Mouse (Mus musculus): ENCODE results near the gene Tenm2. TPM values are rescaled to one million over a fixed set of nuclear protein-coding genes. Genes with fewer than 3 reads are reported as not detected.

Tenm2 gene
- polyA plus RNA-seq (2014; fragmentation: Nextera tagmentation; extraction: Ambion mirVana), result 1.5 and 2.3 TPM in 2 replicates

GRCm38 (mm10) chr11:37235914-37236600 is at the start of gene Tenm2:
Tenm2 (minus strand) TSS chr11:37235964.
- DNase-seq (ENCODE audit: low spot score) (peak; percentile 69), ATAC-seq (replicated peaks; ENCODE audit: insufficient number of reproducible peaks, low FRiP score, low TSS enrichment, low read depth) (peak; percentile 96)
- under 1% methylated on average over 59 of the region's 59 CpGs for WGBS
- H3K36me3 ChIP-seq (replicated peaks; ENCODE audit: control insufficient read depth, insufficient read depth, low read depth, low read length), result no peaks in the 10 kb centered on the region
- no peaks in the 10 kb centered on the region; the same call in 1 of the 2 replicates for H3K4me1 ChIP-seq (ENCODE audit: control insufficient read depth, insufficient read depth, low read length)
- H3K9me3 ChIP-seq (replicated peaks; ENCODE audit: control insufficient read depth, low read length), result no peaks in the 10 kb centered on the region
- peak within 1 kb of the TSS; percentile 74 for H3K9ac ChIP-seq (replicated peaks; ENCODE audit: low read length)
- H3K27me3 ChIP-seq (ENCODE audit: control insufficient read depth, insufficient read depth, low read length), result peaks cover 3% of the 10 kb centered on the region; the same call in 1 of the 2 replicates
- no peak within 1 kb of the TSS; the same call in 1 of the 2 replicates for H3K27ac ChIP-seq (replicated peaks; ENCODE audit: low read depth, low read length)
- H3K4me3 ChIP-seq (ENCODE audit: low read depth, low read length), result peak within 1 kb of the TSS; percentile 67
- H3K4me2 ChIP-seq (ENCODE audit: low read depth, low read length), result peak within 1 kb of the TSS; percentile 87

DNA sequence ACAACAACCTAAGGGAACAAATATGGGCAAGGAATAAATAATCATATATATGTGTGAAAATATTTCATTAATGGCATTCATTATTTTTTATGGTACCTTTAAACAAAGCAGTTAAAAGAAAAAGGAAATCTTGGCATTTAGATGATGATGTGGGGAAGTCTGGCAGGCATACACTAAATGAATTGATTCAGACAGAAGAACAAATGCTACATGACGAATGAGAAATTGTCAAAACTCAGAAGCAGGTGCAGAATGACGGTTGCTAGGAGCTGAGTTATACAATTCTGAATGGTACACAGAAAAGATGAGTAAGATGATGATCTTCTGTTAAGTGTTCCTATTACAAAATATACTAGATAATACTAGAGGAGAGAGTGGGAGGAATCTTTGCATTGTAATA is 49.4 kb upstream of the Tenm2 start:
- Histone ChIP-seq H3K4me3 (ENCODE audit: low read depth, low read length) (no peak overlapping the region), H3K9me3 (replicated peaks; ENCODE audit: control insufficient read depth, low read length) (no peaks in the 10 kb centered on the region), H3K4me2 (ENCODE audit: low read depth, low read length) (no peak overlapping the region), H3K4me1 (ENCODE audit: control insufficient read depth, insufficient read depth, low read length) (no peaks in the 10 kb centered on the region), H3K9ac (replicated peaks; ENCODE audit: low read length) (no peak overlapping the region), H3K27me3 (ENCODE audit: control insufficient read depth, insufficient read depth, low read length) (no peaks in the 10 kb centered on the region), H3K27ac (replicated peaks; ENCODE audit: low read depth, low read length) (no peak overlapping the region), H3K36me3 (replicated peaks; ENCODE audit: control insufficient read depth, insufficient read depth, low read depth, low read length) (no peaks in the 10 kb centered on the region)
- ATAC-seq (replicated peaks; ENCODE audit: insufficient number of reproducible peaks, low FRiP score, low TSS enrichment, low read depth) (no peak), DNase-seq (ENCODE audit: low spot score) (no peak)
- 90% methylated on average over 2 of the region's 2 CpGs for WGBS

- no peak for DNase-seq (ENCODE audit: low spot score)
- Histone ChIP-seq H3K4me3 (ENCODE audit: low read depth, low read length) (no peak overlapping the region), H3K27ac (replicated peaks; ENCODE audit: low read depth, low read length) (no peak overlapping the region), H3K4me2 (ENCODE audit: low read depth, low read length) (no peak overlapping the region), H3K9ac (replicated peaks; ENCODE audit: low read length) (no peak overlapping the region), H3K27me3 (ENCODE audit: control insufficient read depth, insufficient read depth, low read length) (no peaks in the 10 kb centered on the region), H3K9me3 (replicated peaks; ENCODE audit: control insufficient read depth, low read length) (no peaks in the 10 kb centered on the region), H3K36me3 (replicated peaks; ENCODE audit: control insufficient read depth, insufficient read depth, low read depth, low read length) (no peaks in the 10 kb centered on the region), H3K4me1 (ENCODE audit: control insufficient read depth, insufficient read depth, low read length) (no peaks in the 10 kb centered on the region)
- WGBS, result 82% methylated on average over 2 of the region's 2 CpGs
- ATAC-seq (replicated peaks; ENCODE audit: insufficient number of reproducible peaks, low FRiP score, low TSS enrichment, low read depth), result no peak
Measured at GRCm38 (mm10) chr11:37248796-37249195, 13.0 kb upstream of the Tenm2 start.

DNA sequence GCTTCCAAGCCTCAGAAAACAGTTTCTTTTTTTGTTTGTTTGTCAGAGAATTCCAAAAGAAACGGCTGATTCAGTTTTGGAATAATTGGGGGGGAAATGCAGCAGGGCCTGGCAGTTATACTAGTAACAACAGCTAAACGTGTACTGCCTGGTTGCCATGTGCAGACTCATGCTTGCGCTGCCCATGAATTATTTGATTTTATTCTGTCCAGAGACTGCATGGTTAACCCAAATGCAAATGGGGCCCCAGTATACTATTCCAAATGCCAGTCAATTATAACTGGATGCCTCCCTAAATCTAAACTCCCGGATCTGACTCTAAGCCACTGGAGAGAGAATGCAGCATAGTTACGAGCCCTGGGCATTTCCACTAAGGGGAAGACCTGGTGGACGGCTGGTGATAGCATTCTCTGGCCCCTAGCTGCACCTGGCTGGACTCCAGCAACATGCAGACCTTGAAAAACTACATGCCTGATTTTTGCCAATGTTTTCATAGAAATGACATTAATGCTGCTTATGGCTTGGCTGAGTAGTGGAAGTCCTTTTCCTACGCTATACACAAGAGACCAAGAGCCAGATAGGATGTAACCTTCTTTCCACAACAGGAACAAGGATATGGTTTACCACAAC is 1.4 kb upstream of the Tenm2 start:
- WGBS, result 34% methylated on average over 7 of the region's 7 CpGs
- Histone ChIP-seq H3K4me2 (ENCODE audit: low read depth, low read length) (peak overlapping the region; percentile 87), H3K9me3 (replicated peaks; ENCODE audit: control insufficient read depth, low read length) (no peaks in the 10 kb centered on the region), H3K4me3 (ENCODE audit: low read depth, low read length) (peak overlapping the region; percentile 67), H3K9ac (replicated peaks; ENCODE audit: low read length) (peak overlapping the region; percentile 74), H3K27ac (replicated peaks; ENCODE audit: low read depth, low read length) (no peak overlapping the region), H3K4me1 (ENCODE audit: control insufficient read depth, insufficient read depth, low read length) (no peaks in the 10 kb centered on the region; the same call in 1 of the 2 replicates), H3K36me3 (replicated peaks; ENCODE audit: control insufficient read depth, insufficient read depth, low read depth, low read length) (no peaks in the 10 kb centered on the region), H3K27me3 (ENCODE audit: control insufficient read depth, insufficient read depth, low read length) (peaks cover 3% of the 10 kb centered on the region; the same call in 1 of the 2 replicates)
- DNase-seq (ENCODE audit: low spot score), result no peak
- no peak for ATAC-seq (replicated peaks; ENCODE audit: insufficient number of reproducible peaks, low FRiP score, low TSS enrichment, low read depth)

DNA sequence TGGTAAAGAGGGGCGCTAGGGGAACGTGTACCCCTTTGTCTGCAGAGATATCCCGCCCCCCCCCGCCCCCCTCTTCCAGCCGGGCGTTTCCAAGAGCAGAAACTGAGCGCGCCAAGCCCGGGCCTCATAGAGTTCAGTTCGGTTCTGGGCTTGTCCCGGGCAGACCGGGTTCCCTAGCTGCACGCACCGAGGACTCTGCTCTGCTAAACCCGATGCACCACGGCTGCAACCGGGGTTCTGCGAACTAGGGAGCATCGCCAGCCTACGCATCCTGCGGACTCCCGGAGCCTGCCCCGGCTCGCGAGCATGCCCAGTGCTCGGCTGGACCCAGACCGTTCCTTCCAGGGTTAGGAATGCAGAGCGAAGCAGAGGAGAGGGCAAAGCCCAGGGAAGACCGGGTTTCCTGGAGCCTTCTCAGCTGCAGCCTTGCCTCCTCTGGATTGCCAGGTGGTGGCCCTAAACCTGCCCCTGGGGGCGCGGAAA is 878 bp upstream of the Tenm2 start:
- H3K27ac ChIP-seq (replicated peaks; ENCODE audit: low read depth, low read length), result no peak overlapping the region
- H3K36me3 ChIP-seq (replicated peaks; ENCODE audit: control insufficient read depth, insufficient read depth, low read depth, low read length), result no peaks in the 10 kb centered on the region
- DNase-seq (ENCODE audit: low spot score) (peak; percentile 64), ATAC-seq (replicated peaks; ENCODE audit: insufficient number of reproducible peaks, low FRiP score, low TSS enrichment, low read depth) (peak; percentile 92)
- peak overlapping the region; percentile 67 for H3K4me3 ChIP-seq (ENCODE audit: low read depth, low read length)
- no peaks in the 10 kb centered on the region; the same call in 1 of the 2 replicates for H3K4me1 ChIP-seq (ENCODE audit: control insufficient read depth, insufficient read depth, low read length)
- WGBS, result under 1% methylated on average over 28 of the region's 31 CpGs
- H3K9me3 ChIP-seq (replicated peaks; ENCODE audit: control insufficient read depth, low read length), result no peaks in the 10 kb centered on the region
- H3K4me2 ChIP-seq (ENCODE audit: low read depth, low read length), result peak overlapping the region; percentile 87
- peaks cover 3% of the 10 kb centered on the region; the same call in 1 of the 2 replicates for H3K27me3 ChIP-seq (ENCODE audit: control insufficient read depth, insufficient read depth, low read length)
- peak overlapping the region; percentile 74 for H3K9ac ChIP-seq (replicated peaks; ENCODE audit: low read length)

DNA sequence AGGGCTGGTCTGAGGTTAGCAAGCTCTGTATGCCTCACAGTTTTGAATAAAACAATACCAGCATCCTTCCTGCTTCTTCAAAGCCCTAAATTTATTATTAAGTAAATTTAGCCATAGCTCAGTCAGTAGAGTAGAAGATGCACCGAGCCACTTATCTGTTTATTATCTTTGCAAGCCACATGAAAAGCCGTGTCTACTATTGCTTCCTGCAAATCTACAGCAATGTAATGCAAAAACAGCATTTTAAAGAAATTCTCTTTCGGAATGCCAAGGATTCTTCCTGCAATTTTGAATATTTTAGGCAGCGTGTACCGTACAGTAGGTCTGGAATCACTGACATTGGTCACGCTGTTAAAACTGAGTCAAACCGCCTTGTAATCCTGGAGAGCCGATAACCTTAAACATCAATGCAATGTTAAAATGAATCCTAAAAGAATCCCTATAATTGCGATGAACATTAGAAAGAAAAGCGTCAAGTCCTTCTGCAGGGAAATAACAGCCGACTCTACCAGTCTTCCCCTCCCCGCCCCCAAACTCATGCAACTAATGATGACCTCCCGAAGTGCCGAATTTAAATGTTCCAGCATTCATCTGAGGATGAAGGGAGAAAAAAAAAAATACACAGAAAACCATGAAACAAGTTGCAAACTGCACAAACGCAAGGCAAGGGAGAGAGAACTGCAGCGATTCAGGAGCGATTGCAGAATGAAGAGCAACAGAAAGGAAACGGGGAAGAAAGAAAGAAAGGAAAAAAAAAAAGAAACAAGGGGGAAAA is 556 bp downstream of the Tenm2 start:
- 9% methylated on average over 18 of the region's 18 CpGs for WGBS
- H3K27me3 ChIP-seq (ENCODE audit: control insufficient read depth, insufficient read depth, low read length), result peaks cover 3% of the 10 kb centered on the region; the same call in 1 of the 2 replicates
- no peaks in the 10 kb centered on the region for H3K36me3 ChIP-seq (replicated peaks; ENCODE audit: control insufficient read depth, insufficient read depth, low read depth, low read length)
- H3K9ac ChIP-seq (replicated peaks; ENCODE audit: low read length), result no peak overlapping the region; the same call in 1 of the 2 replicates
- H3K27ac ChIP-seq (replicated peaks; ENCODE audit: low read depth, low read length), result no peak overlapping the region
- peak; percentile 22 for DNase-seq (ENCODE audit: low spot score)
- H3K4me3 ChIP-seq (ENCODE audit: low read depth, low read length), result peak overlapping the region; percentile 67
- H3K9me3 ChIP-seq (replicated peaks; ENCODE audit: control insufficient read depth, low read length), result no peaks in the 10 kb centered on the region
- H3K4me1 ChIP-seq (ENCODE audit: control insufficient read depth, insufficient read depth, low read length), result no peaks in the 10 kb centered on the region; the same call in 1 of the 2 replicates
- ATAC-seq (replicated peaks; ENCODE audit: insufficient number of reproducible peaks, low FRiP score, low TSS enrichment, low read depth), result no peak
- peak overlapping the region; percentile 87 for H3K4me2 ChIP-seq (ENCODE audit: low read depth, low read length)

DNA sequence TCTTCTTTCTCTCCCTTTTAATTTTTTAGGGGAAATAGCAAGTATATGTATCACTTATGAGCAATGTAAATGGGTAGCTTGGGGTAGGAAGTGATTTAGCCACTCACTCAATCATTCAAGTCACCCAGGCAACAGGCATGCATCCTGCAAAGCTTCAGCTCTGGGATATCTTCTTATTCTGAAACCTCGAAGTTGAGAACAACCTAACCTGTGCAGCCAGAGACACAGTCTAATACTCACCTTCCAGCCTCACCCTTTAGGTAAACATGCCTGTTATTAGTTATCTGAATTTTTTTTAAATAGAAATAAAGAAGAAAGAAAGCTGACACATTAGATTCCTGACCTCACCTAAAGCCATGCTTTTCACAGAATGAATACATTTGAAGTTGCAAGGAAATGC is 8.4 kb downstream of the Tenm2 start:
- Histone ChIP-seq H3K4me1 (ENCODE audit: control insufficient read depth, insufficient read depth, low read length) (no peaks in the 10 kb centered on the region), H3K9ac (replicated peaks; ENCODE audit: low read length) (no peak overlapping the region), H3K4me3 (ENCODE audit: low read depth, low read length) (no peak overlapping the region), H3K27ac (replicated peaks; ENCODE audit: low read depth, low read length) (no peak overlapping the region), H3K36me3 (replicated peaks; ENCODE audit: control insufficient read depth, insufficient read depth, low read depth, low read length) (no peaks in the 10 kb centered on the region), H3K4me2 (ENCODE audit: low read depth, low read length) (no peak overlapping the region), H3K9me3 (replicated peaks; ENCODE audit: control insufficient read depth, low read length) (no peaks in the 10 kb centered on the region), H3K27me3 (ENCODE audit: control insufficient read depth, insufficient read depth, low read length) (no peaks in the 10 kb centered on the region)
- no peak for ATAC-seq (replicated peaks; ENCODE audit: insufficient number of reproducible peaks, low FRiP score, low TSS enrichment, low read depth)
- DNase-seq (ENCODE audit: low spot score), result no peak
- 84% methylated on average over 1 of the region's 1 CpGs for WGBS
